Mouse (Mus musculus) C2C12 (cell line): ENCODE measurements at regions not wholly inside any gene's neighbourhood (a gene's known extent, or its start where the extent isn't known, plus 50 kb on each side); places are given as distances from the start of the nearest gene placed in this dataset.

ENCODE experiments used
- H3K27me3 ChIP-seq: one replicate; pipeline ENCODE4 v1.6.1; 2011; ENCODE audit not compliant: control insufficient read depth, insufficient read depth, insufficient read length
- H3K36me3 ChIP-seq: one replicate; pipeline ENCODE4 v1.6.1; 2011; ENCODE audit not compliant: control insufficient read depth, insufficient read depth
- H3K4me3 ChIP-seq: one replicate; pipeline ENCODE4 v1.5.1; 2011; ENCODE audit warnings: mild to moderate bottlenecking, control low read depth; ENCODE audit not compliant: poor library complexity, insufficient read depth, severe bottlenecking
- H3K79me2 ChIP-seq: one replicate; pipeline ENCODE4 v1.6.1; 2011; ENCODE audit not compliant: control insufficient read depth, insufficient read depth
- H3K79me3 ChIP-seq: one replicate; pipeline ENCODE4 v1.6.1; 2011; ENCODE audit warnings: low read depth, control low read depth
- H3ac ChIP-seq: one replicate; pipeline ENCODE3; 2011; ENCODE audit warnings: low read depth; ENCODE audit not compliant: control insufficient read depth, insufficient read length
- CEBPB ChIP-seq: IDR thresholded peaks from one replicate; pipeline ENCODE4 v1.6.1; 2011; ENCODE audit warnings: low read depth, mild to moderate bottlenecking, control low read depth, moderate library complexity
- CTCF ChIP-seq: IDR thresholded peaks from one replicate; pipeline ENCODE4 v1.5.1; 2011; ENCODE audit not compliant: control insufficient read depth, insufficient read depth, insufficient read length
- FOSL1 ChIP-seq: IDR thresholded peaks from one replicate; pipeline ENCODE4 v1.8.0; 2011; ENCODE audit warnings: mild to moderate bottlenecking, low read length; ENCODE audit not compliant: poor library complexity, insufficient read depth, severe bottlenecking
- MAX ChIP-seq: IDR thresholded peaks from one replicate; pipeline ENCODE4 v1.6.1; 2011; ENCODE audit warnings: mild to moderate bottlenecking, control low read depth
- MYOD1 ChIP-seq: IDR thresholded peaks from one replicate; pipeline ENCODE4 v1.6.1; 2011; ENCODE audit warnings: low read depth; ENCODE audit not compliant: control insufficient read depth, insufficient read length
- MYOG ChIP-seq: IDR thresholded peaks from one replicate; pipeline ENCODE4 v1.6.1; 2011; ENCODE audit not compliant: control insufficient read depth, insufficient read length; ENCODE audit errors: extremely low read depth
- USF1 ChIP-seq: IDR thresholded peaks from one replicate; pipeline ENCODE4 v1.6.1; 2011; ENCODE audit warnings: low read depth, mild to moderate bottlenecking, control low read depth, moderate library complexity

DNA sequence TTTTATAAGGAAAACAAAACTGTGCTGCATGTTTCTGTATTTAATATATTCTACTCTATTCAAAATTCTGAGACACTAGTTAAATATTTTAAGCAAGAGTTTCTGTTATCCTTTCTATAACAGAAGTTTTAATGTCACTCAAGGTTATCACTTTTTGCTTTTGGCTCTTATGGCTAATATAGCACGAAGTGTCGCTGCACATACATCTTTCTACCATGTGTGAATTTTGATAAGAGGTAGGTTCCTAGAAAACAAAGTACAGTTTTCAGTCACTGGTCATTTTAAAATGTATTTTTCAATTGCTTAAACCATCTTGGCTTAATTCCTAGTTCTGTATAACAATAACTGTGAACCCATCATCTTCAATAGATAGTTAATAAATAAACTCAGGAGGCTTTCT, 129.1 kb upstream of the B430305J03Rik start:
- Histone ChIP-seq H3ac (no peak overlapping the region), H3K79me3 (no peaks in the 10 kb centered on the region)
- TF ChIP-seq MAX (no peak), MYOG (no peak), CTCF (no peak), CEBPB (no peak), FOSL1 (no peak), USF1 (no peak), MYOD1 (no peak)

DNA sequence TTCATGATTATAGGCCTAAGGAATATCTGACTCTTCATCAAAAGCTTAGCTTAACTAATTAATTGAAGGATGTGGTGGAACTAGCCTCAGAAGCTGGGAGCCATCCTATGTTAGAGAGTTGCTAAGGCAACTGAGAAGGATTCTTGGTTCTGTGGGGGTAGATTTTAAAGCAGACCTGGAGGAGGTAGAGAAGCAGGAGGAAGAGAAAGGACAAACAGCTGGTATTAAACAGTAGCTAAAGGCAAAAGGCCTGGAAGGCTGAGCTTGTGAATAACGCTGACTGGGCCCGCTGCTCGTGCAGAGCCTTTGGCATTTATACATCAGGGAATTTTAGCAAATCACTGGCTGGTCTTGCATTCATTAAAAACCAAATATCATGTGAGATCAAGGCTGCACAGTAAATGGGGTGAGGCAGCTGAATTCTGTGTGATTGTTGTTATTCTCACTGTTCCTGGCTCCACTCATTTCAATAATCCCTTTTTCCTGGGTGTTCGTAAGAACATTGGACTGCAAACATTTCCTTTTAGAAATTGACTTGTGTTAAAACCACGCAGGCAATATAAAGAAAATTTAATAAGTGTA, 121.1 kb upstream of the B430305J03Rik start:
- Histone ChIP-seq H3K36me3 (no peaks in the 10 kb centered on the region), H3K79me2 (no peaks in the 10 kb centered on the region), H3K79me3 (no peaks in the 10 kb centered on the region), H3ac (no peak overlapping the region), H3K4me3 (no peak overlapping the region), H3K27me3 (no peaks in the 10 kb centered on the region)
- TF ChIP-seq CTCF, result no peak

More for the DNA sequence above, 129.1 kb upstream of the B430305J03Rik start:
- Histone ChIP-seq H3K27me3 (no peaks in the 10 kb centered on the region), H3K36me3 (no peaks in the 10 kb centered on the region), H3K79me2 (no peaks in the 10 kb centered on the region), H3K4me3 (no peak overlapping the region)

DNA sequence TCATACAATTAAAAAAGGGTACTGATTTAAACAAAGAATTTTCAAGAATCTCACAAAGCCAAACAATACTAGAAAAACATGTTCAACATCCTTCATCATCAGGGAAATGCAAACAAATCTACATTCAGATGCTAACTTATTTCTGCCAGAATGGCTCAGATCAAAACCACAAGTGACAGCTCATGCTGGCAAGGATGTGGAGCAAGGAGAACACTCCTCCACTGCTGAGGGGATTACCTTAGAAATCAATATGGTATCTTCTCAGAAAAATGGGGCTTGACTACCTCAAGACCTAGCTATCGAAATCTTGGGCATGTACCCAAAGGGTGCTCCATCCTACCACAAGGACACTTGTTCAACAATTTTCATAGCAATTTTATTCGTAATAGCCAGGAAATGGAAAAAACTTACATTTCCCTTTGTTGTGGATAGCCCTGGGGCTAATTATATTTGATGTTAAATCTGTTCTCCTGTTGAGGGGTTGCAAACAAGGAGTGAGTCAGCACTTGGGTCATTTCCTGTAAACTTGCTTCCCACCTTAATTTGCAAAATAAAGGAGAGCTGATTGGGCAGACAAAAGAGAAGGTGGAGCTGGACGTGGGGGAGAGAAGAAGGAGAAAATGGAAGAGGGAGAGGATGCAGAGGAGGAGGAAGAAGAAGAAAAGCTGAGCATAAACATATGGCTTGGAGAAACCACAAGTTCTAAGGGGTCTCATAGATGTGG, 113.3 kb upstream of the B430305J03Rik start:
- Histone ChIP-seq H3K79me3 (no peaks in the 10 kb centered on the region), H3K27me3 (no peaks in the 10 kb centered on the region), H3K79me2 (no peaks in the 10 kb centered on the region), H3K36me3 (no peaks in the 10 kb centered on the region), H3ac (no peak overlapping the region), H3K4me3 (no peak overlapping the region)
- no peak for TF ChIP-seq CEBPB
- TF ChIP-seq MAX, result no peak
- no peak for TF ChIP-seq FOSL1
- no peak for TF ChIP-seq MYOD1
- no peak for TF ChIP-seq MYOG
- TF ChIP-seq USF1, result no peak
- TF ChIP-seq CTCF, result no peak

DNA sequence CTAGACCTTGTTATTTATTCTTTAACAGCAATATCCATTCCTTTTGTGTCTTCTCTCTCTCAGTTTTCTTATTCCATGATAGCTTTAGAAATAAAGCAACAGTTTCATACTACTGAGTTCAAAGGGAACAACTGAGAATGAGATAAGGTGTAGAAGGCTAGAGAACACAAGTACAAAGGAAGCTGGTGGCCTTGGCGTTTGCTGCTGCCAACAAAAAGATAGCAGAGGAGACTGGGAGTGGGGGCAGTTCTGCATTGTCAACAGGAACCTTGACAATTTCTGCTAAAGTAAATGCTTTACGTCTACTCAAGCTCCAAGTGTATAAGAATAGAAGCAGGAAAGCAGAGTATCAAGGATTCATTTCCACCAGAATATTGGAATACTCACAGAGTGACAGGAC, 109.3 kb upstream of the B430305J03Rik start:
- H3K79me3 ChIP-seq, result no peaks in the 10 kb centered on the region
- no peaks in the 10 kb centered on the region for H3K79me2 ChIP-seq
- no peak overlapping the region for H3ac ChIP-seq
- H3K27me3 ChIP-seq, result no peaks in the 10 kb centered on the region
- no peak for TF ChIP-seq MYOG
- TF ChIP-seq CTCF, result no peak
- TF ChIP-seq MYOD1, result no peak
- TF ChIP-seq MAX, result no peak
- no peak for TF ChIP-seq USF1
- TF ChIP-seq FOSL1, result no peak
- no peak for TF ChIP-seq CEBPB
- H3K4me3 ChIP-seq, result no peak overlapping the region
- H3K36me3 ChIP-seq, result no peaks in the 10 kb centered on the region

DNA sequence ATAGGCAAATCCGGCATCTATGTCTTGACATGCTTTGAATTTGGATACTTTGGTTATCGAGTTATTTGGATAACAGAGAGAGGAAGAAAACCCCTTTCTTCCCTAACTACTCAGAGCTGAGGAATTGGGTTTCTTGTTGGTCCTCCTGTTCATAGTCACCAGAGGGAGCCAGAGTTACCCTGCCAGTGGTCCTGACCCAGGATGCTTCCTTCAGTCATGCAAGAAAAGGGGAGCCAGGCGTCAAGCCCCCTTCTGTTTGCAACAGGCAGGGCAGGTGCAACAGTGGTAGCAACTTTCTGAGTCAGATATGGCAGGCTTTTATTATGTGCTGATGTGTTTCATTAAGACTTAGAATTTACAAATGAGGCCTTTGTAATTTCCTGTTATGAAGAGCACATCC, 101.4 kb upstream of the B430305J03Rik start:
- H3K27me3 ChIP-seq, result no peaks in the 10 kb centered on the region
- H3K36me3 ChIP-seq, result no peaks in the 10 kb centered on the region
- TF ChIP-seq CTCF (peak; percentile 33), CEBPB (no peak), MYOG (no peak)
- no peaks in the 10 kb centered on the region for H3K79me2 ChIP-seq
- no peak overlapping the region for H3ac ChIP-seq
- H3K79me3 ChIP-seq, result no peaks in the 10 kb centered on the region
- H3K4me3 ChIP-seq, result no peak overlapping the region

DNA sequence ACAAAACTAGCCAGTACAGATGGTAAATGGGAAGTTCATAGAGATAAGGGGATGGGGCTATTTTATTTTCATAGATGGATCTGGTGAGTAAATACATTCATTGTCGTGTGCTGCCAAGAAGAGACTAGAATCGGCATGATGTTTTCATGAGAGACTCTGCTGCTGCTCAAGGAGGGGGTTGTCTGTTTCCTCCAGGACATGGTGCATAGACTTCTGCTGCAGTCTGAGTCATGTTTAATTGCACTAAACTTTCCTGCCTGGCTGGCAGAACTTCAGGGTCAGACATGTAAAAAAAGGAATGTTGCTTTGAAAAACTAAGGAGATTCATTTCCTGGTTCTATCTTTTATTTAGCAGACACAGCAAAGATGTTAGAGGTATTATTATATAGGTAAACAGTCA, 100.9 kb upstream of the B430305J03Rik start:
- no peak overlapping the region for H3ac ChIP-seq
- H3K36me3 ChIP-seq, result no peaks in the 10 kb centered on the region
- no peaks in the 10 kb centered on the region for H3K79me2 ChIP-seq
- TF ChIP-seq FOSL1, result no peak
- no peak for TF ChIP-seq MAX
- TF ChIP-seq CTCF, result no peak
- no peak for TF ChIP-seq MYOG
- TF ChIP-seq USF1, result no peak
- no peak for TF ChIP-seq CEBPB
- no peak for TF ChIP-seq MYOD1
- H3K4me3 ChIP-seq, result no peak overlapping the region
- no peaks in the 10 kb centered on the region for H3K27me3 ChIP-seq
- no peaks in the 10 kb centered on the region for H3K79me3 ChIP-seq
